Mouse (Mus musculus) lung, postnatal 36 days (tissue): Measurements from ENCODE around the gene Spg20.

Source experiments
- DNase-seq: peaks from one replicate; pipeline ENCODE4 v3.0.0; 2022; ENCODE audit warnings: mixed read lengths

The Spg20 gene

GRCm38 (mm10) chr3:55151656-55152433, 39.9 kb downstream of the Spg20 start:
- peak; percentile 68 for DNase-seq

- DNase-seq: peak; percentile 20
These were observed 40.9 kb downstream of the Spg20 start for GRCm38 (mm10) chr3:55152673-55153334.

DNA sequence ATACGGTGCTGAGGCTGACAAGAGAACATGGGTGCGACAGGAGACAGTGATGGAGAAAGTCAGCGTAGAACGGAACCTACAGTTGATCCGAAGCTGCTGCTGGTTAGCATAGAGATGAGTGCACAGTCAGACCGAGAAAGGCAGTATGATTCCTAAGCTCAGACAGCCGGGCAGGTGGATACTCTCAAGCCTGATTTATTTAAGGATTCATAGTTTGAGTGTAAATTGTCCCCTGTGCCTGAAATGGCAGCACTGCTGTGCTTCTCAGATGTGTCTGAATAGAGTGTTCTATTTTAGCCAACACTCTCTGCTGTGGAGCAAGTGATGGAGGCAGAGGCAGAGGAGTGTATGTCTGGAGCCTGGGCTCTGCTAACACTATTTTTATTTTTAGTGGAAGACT, 42.3 kb downstream of the Spg20 start:
- no peak for DNase-seq

- DNase-seq: no peak
These were observed 45.5 kb downstream of the Spg20 start for GRCm38 (mm10) chr3:55157413-55157812.

DNA sequence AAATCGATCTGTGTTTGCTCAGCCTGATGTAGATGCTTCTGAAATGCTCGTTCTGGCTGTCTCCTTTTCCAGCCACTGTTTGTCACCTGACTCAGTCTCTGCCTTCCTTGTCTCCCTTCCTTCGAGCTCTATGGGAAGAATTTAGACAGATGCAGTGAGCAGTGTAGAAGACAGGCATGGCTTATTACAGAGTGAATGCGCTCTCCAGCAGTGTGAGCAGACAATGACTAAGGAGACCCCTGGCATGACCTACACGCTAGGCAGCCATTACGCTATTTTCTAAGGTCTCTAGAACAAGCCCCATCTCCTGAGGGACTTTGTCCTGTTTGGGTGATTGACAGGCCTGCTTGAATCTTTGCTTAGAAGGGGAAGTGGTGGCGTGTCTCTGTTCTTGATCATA, 49.2 kb downstream of the Spg20 start:
- DNase-seq: no peak

GRCm38 (mm10) chr3:55163510-55163909, 51.6 kb downstream of the Spg20 start:
- no peak for DNase-seq

GRCm38 (mm10) chr3:55172478-55172877, 60.6 kb downstream of the Spg20 start:
- DNase-seq: no peak

DNA sequence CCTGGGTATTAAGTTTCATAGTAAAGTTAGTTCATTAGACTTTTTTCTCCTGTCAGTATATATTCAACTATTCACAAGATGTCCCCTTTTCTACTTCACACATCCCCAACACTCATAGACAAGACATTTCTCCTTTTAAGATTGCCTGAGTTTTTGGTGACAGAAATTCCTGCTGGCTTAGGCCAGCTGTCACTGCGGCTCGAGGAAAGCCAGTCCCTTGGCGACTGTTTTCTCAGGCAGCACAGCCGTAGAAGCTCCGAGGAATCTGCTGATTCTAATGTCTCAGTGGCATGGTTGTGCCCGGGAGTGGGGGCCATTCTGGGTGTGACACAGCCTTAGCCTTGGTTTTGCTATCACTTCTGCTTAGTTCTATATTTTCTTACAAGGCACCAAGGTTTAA, 65.4 kb downstream of the Spg20 start:
- no peak for DNase-seq

GRCm38 (mm10) chr3:55181766-55182165, 69.9 kb downstream of the Spg20 start, which contains the start of gene Sohlh2:
Sohlh2 (plus strand) TSS chr3:55182028.
- no peak for DNase-seq
